Mouse (Mus musculus) forebrain, embryonic 13.5 days (tissue): ENCODE measurements around the gene Dpm2. TPM values are rescaled to one million over a fixed set of nuclear protein-coding genes. Genes with fewer than 3 reads are reported as not detected.

ENCODE experiments used
- ATAC-seq: fragments of 200-750 bp; cut with Nextera tagmentation; 2 replicates; pipeline ENCODE4 v1.8.0; 2017
- H3K27ac ChIP-seq: fragments of 300-500 bp; sonication (generic); 2 replicates; pipeline ENCODE4 v1.5.1; 2015; ENCODE audit warnings: inconsistent platforms, mild to moderate bottlenecking, moderate library complexity
- H3K27me3 ChIP-seq: fragments of 300-500 bp; sonication (generic); 2 replicates; pipeline ENCODE4 v1.6.1; 2015; ENCODE audit warnings: mild to moderate bottlenecking, inconsistent platforms
- H3K36me3 ChIP-seq: fragments of 300-500 bp; sonication (generic); 2 replicates; pipeline ENCODE4 v1.6.1; 2015; ENCODE audit warnings: mild to moderate bottlenecking, inconsistent platforms; ENCODE audit not compliant: poor library complexity, severe bottlenecking
- H3K4me1 ChIP-seq: fragments of 300-500 bp; sonication (generic); 2 replicates; pipeline ENCODE4 v1.6.1; 2015; ENCODE audit warnings: inconsistent platforms
- H3K4me2 ChIP-seq: fragments of 300-500 bp; sonication (generic); 2 replicates; pipeline ENCODE4 v1.6.1; 2015; ENCODE audit warnings: inconsistent platforms, mild to moderate bottlenecking, moderate library complexity
- H3K4me3 ChIP-seq: fragments of 300-500 bp; sonication (generic); 2 replicates; pipeline ENCODE4 v1.5.1; 2015; ENCODE audit warnings: mild to moderate bottlenecking, inconsistent platforms
- H3K9ac ChIP-seq: fragments of 300-500 bp; sonication (generic); 2 replicates; pipeline ENCODE4 v1.6.1; 2015; ENCODE audit warnings: mild to moderate bottlenecking, inconsistent platforms
- H3K9me3 ChIP-seq: fragments of 300-500 bp; sonication (generic); replicated peaks from 2 replicates; pipeline ENCODE4 v1.6.1; 2016; ENCODE audit warnings: inconsistent platforms
- WGBS: fragments of 180-500 bp; shearing (Covaris S2); methylation state at CpG from one replicate; pipeline ENCODE4 v1.1.7; 2015; 5-methylcytosine and 5-hydroxymethylcytosine counted together
- polyA plus RNA-seq: library from polyadenylated mRNA; unstranded; fragments of >200 nt; fragmentation: Nextera tagmentation; extraction: Ambion mirVana; gene quantifications from 2 replicates; pipeline ENCODE4 v1.2.1, GENCODE M21; 2015

Dpm2 gene
- polyA plus RNA-seq, 1 experiment from 2014 or later = 129 TPM

GRCm38 (mm10) chr2:32607262-32607947 is 36.7 kb downstream of the Dpm2 start:
- WGBS = 6% methylated on average over 34 of the region's 34 CpGs
- Histone ChIP-seq H3K4me2 (peak overlapping the region; percentile 83), H3K36me3 (no peaks in the 10 kb centered on the region), H3K9ac (peak overlapping the region; percentile 78), H3K9me3 (no peaks in the 10 kb centered on the region), H3K4me1 (peaks cover 22% of the 10 kb centered on the region), H3K27me3 (no peaks in the 10 kb centered on the region), H3K27ac (no peak overlapping the region), H3K4me3 (peak overlapping the region; percentile 63)
- peak; percentile 54 for ATAC-seq

GRCm38 (mm10) chr2:32608141-32608777 is 37.6 kb downstream of the Dpm2 start:
- peak overlapping the region; percentile 63; the same call in 1 of the 2 replicates for H3K4me3 ChIP-seq
- peak overlapping the region; percentile 83 for H3K4me2 ChIP-seq
- peak; percentile 14; the same call in 1 of the 2 replicates for ATAC-seq
- H3K27me3 ChIP-seq = no peaks in the 10 kb centered on the region
- H3K36me3 ChIP-seq = no peaks in the 10 kb centered on the region
- H3K27ac ChIP-seq = no peak overlapping the region
- WGBS = 12% methylated on average over 25 of the region's 25 CpGs
- no peaks in the 10 kb centered on the region for H3K9me3 ChIP-seq
- peaks cover 19% of the 10 kb centered on the region for H3K4me1 ChIP-seq
- no peak overlapping the region for H3K9ac ChIP-seq

GRCm38 (mm10) chr2:32608778-32609435 is 38.2 kb downstream of the Dpm2 start:
- H3K4me3 ChIP-seq = 0 out of 2 replicates have a peak overlapping the region, but pooled peaks have one; percentile 8
- no peak overlapping the region for H3K9ac ChIP-seq
- no peak overlapping the region for H3K27ac ChIP-seq
- H3K4me1 ChIP-seq = peaks cover 19% of the 10 kb centered on the region
- no peaks in the 10 kb centered on the region for H3K36me3 ChIP-seq
- 45% methylated on average over 18 of the region's 18 CpGs for WGBS
- no peaks in the 10 kb centered on the region for H3K27me3 ChIP-seq
- peak overlapping the region; percentile 83 for H3K4me2 ChIP-seq
- no peaks in the 10 kb centered on the region for H3K9me3 ChIP-seq
- ATAC-seq = no peak

GRCm38 (mm10) chr2:32610610-32611229 is 40.1 kb downstream of the Dpm2 start:
- Histone ChIP-seq H3K27ac (no peak overlapping the region), H3K9me3 (no peaks in the 10 kb centered on the region), H3K27me3 (no peaks in the 10 kb centered on the region), H3K4me3 (peak overlapping the region; percentile 37), H3K4me1 (peaks cover 19% of the 10 kb centered on the region), H3K36me3 (0 out of 2 replicates have a peak, but pooled peaks cover 8% of the 10 kb centered on the region), H3K9ac (peak overlapping the region; percentile 27; the same call in 1 of the 2 replicates), H3K4me2 (peak overlapping the region; percentile 58)
- ATAC-seq = no peak
- WGBS = 14% methylated on average over 23 of the region's 23 CpGs

- H3K4me3 ChIP-seq = no peak overlapping the region
- H3K27me3 ChIP-seq = no peaks in the 10 kb centered on the region
- H3K9ac ChIP-seq = no peak overlapping the region
- peaks cover 19% of the 10 kb centered on the region for H3K4me1 ChIP-seq
- no peak overlapping the region for H3K4me2 ChIP-seq
- 69% methylated on average over 26 of the region's 26 CpGs for WGBS
- no peaks in the 10 kb centered on the region for H3K9me3 ChIP-seq
- H3K27ac ChIP-seq = no peak overlapping the region
- H3K36me3 ChIP-seq = 0 out of 2 replicates have a peak, but pooled peaks cover 8% of the 10 kb centered on the region
- ATAC-seq = no peak
These were observed 41.6 kb downstream of the Dpm2 start for GRCm38 (mm10) chr2:32612274-32612673.

GRCm38 (mm10) chr2:32617109-32617508 is 46.5 kb downstream of the Dpm2 start:
- Histone ChIP-seq H3K4me3 (no peak overlapping the region), H3K36me3 (peaks cover 8% of the 10 kb centered on the region; the same call in 1 of the 2 replicates), H3K27me3 (no peaks in the 10 kb centered on the region), H3K27ac (no peak overlapping the region), H3K9me3 (no peaks in the 10 kb centered on the region), H3K9ac (no peak overlapping the region), H3K4me1 (peaks cover 25% of the 10 kb centered on the region), H3K4me2 (no peak overlapping the region)
- ATAC-seq = no peak
- WGBS = 97% methylated on average over 1 of the region's 1 CpGs

- 94% methylated on average over 4 of the region's 4 CpGs for WGBS
- H3K9me3 ChIP-seq = no peaks in the 10 kb centered on the region
- H3K27me3 ChIP-seq = no peaks in the 10 kb centered on the region
- no peak overlapping the region for H3K4me2 ChIP-seq
- H3K4me3 ChIP-seq = no peak overlapping the region
- no peak overlapping the region for H3K9ac ChIP-seq
- ATAC-seq = no peak
- H3K27ac ChIP-seq = no peak overlapping the region
- peaks cover 25% of the 10 kb centered on the region for H3K4me1 ChIP-seq
- H3K36me3 ChIP-seq = peaks cover 8% of the 10 kb centered on the region; the same call in 1 of the 2 replicates
These were observed 46.9 kb downstream of the Dpm2 start for GRCm38 (mm10) chr2:32617601-32618000.

- no peak for ATAC-seq
- peaks cover 8% of the 10 kb centered on the region; the same call in 1 of the 2 replicates for H3K36me3 ChIP-seq
- H3K4me1 ChIP-seq = peaks cover 25% of the 10 kb centered on the region
- no peak overlapping the region for H3K9ac ChIP-seq
- H3K9me3 ChIP-seq = no peaks in the 10 kb centered on the region
- H3K27me3 ChIP-seq = no peaks in the 10 kb centered on the region
- no peak overlapping the region for H3K27ac ChIP-seq
- H3K4me3 ChIP-seq = no peak overlapping the region
- H3K4me2 ChIP-seq = no peak overlapping the region
- WGBS = 75% methylated on average over 9 of the region's 9 CpGs
These were observed 47.4 kb downstream of the Dpm2 start for GRCm38 (mm10) chr2:32618051-32618450.

- H3K9ac ChIP-seq = no peak overlapping the region
- WGBS = 54% methylated on average over 4 of the region's 4 CpGs
- H3K27me3 ChIP-seq = no peaks in the 10 kb centered on the region
- H3K4me1 ChIP-seq = peaks cover 39% of the 10 kb centered on the region
- no peaks in the 10 kb centered on the region for H3K9me3 ChIP-seq
- H3K36me3 ChIP-seq = no peaks in the 10 kb centered on the region; the same call in 1 of the 2 replicates
- ATAC-seq = no peak
- no peak overlapping the region for H3K27ac ChIP-seq
- H3K4me3 ChIP-seq = no peak overlapping the region
- H3K4me2 ChIP-seq = no peak overlapping the region
These were observed 50.2 kb downstream of the Dpm2 start for GRCm38 (mm10) chr2:32620682-32621516.

- Histone ChIP-seq H3K36me3 (no peaks in the 10 kb centered on the region; the same call in 1 of the 2 replicates), H3K4me2 (no peak within 1 kb of the TSS), H3K9ac (no peak within 1 kb of the TSS), H3K27ac (no peak within 1 kb of the TSS), H3K4me3 (no peak within 1 kb of the TSS), H3K9me3 (no peaks in the 10 kb centered on the region), H3K4me1 (peaks cover 45% of the 10 kb centered on the region), H3K27me3 (no peaks in the 10 kb centered on the region)
- 53% methylated on average over 7 of the region's 7 CpGs for WGBS
- ATAC-seq = no peak
These were observed 50.8 kb downstream of the Dpm2 start, which contains the start of gene Ak1 for GRCm38 (mm10) chr2:32621517-32621859. TSS of gene Ak1 (plus strand) at chr2:32621758.
